Mouse (Mus musculus): ENCODE data around the gene Trpm6.

Gene Trpm6

DNA sequence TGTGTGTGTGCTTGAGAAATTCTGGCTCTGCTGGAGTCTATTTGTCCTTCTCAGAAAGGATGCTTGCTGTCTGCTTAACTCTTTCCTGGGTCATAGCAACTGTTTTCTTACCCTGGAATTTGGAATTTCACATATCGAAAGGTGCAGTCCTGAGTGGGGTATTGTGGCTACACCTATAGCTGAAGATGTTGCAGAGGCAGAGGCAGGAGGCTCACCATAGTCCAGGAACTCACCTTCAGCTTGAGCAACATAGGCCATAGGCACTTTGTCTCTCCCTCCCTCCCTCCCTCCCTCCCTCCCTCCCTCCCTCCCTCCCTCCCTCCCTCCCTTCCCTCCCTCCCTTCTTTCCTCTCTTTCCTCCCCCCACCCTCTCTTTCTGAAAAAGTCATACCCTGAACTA, 139.8 kb downstream of the Trpm6 start:
- DNase-seq: no peak

DNA sequence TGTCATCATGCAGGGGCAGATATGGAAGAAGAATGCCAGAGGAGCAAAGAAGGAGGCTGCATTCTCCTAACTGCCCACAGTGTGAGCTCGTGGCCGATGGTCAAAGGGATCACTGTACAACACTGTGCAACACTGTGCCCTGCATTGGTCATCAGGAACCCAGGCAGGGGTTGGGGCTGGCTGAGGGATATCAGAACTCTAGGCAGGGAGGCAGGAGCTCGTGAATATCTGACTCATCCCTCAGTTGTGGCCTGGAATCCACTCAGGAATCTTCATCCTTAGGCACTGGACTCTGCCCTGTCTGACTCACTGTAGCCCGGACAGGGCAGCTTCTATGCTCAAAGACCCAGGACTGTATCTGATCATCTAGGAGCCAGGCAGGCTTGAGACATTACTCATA, 140.4 kb downstream of the Trpm6 start:
- DNase-seq: no peak

DNA sequence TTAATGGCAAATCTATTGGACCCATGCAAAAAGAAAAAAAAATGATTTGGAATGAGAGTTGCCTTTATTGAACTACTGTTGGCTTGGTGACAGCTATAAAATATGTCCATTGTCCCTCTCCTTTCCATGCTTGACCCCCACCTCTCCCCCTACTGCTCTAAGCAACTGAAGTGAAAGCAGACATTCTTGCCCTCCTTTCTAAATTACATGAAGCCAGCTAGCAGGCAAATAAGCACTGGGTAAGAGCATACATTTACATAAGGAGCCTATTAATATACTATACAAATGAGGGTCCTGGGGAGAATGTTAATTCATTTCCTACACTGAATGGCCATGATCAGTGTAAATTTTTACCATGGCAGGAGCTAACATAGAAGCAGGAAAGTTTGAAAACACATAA, 148.5 kb downstream of the Trpm6 start:
- no peak for DNase-seq

DNA sequence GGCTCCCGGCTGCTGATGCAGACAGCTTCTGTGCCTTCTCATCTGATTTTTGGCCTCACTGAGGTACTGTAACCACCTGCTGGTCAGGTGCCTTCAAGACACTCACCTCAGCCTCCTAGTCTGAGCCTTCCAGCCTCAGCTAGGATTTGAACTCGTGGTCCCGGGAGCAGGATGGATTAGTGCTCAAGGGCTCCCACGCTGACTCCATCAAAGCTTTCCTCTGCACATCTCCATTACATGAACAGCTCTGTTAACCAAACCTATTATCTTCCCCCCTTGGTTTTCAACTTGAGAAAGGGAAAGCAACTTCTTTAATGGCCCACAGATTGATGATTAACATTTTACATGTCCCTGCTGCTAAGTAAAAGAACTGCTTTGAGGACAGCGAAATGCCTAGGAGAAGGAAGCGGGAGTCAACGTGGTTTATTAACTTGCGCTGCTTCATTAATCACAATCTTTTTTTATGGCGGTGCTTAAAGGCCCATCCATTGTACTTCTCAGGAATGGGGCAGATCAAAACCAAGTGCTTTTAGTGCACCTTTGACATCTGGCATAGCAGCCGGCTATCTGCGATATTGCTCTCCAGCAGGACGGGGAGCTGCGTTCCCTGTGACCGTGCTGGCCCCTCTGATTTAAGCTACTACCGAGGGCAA, 152.4 kb downstream of the Trpm6 start:
- no peak for DNase-seq

DNA sequence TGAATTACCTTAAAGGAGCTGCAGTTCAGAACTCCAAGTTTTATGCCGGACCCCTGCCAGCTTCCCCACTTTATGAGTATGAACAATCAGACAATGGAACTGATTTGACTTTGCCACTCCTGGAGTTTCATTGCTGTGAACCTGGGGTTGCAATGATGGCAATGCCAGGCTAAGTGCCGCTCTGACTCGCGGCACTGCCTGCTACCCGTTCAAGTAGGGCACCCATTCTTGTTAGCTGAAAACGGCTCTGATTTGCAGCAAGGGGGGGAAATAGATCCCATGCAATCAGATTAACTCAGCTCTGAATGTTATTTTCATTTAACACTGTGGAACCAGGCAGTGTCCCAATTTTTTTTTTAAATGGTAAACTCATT, 152.9 kb downstream of the Trpm6 start:
- DNase-seq: no peak

DNA sequence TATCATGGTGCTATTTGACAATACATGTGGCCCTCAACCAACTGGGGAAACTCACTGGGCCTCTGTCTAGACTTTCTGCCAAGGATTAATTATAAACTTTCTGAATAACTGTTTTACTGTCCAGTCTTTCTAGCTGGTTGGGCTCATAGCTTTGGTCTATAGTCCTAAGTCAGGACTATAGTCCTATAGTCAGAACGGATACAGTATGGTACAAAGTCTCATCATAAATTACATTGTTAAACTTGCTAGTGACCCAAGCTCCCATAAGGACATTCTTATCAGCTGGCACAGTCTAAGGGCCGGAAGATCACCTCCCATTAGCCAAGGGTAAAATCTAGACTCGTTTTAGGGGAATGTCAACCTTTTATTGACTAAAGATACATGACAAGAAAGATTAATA, 155.7 kb downstream of the Trpm6 start:
- no peak for DNase-seq

DNA sequence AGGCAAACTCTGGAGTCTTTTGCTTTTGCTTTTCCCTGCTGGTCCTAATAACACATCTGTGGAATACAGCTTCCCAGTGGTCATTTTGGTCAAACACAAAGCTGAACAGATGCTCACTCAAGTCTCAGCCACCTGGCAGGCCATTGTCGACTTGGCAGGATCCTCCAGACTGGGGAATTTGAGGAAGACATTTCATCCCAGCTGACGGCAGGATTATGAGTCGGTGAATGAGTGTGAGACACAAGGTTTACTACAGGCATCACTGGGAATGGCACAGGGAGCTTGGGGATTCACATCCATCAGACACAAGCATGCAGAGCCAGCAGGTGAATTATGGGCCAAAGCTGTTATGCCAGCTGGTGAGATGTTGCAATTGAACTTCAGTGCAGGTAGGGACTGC, 159.9 kb downstream of the Trpm6 start:
- DNase-seq: no peak

DNA sequence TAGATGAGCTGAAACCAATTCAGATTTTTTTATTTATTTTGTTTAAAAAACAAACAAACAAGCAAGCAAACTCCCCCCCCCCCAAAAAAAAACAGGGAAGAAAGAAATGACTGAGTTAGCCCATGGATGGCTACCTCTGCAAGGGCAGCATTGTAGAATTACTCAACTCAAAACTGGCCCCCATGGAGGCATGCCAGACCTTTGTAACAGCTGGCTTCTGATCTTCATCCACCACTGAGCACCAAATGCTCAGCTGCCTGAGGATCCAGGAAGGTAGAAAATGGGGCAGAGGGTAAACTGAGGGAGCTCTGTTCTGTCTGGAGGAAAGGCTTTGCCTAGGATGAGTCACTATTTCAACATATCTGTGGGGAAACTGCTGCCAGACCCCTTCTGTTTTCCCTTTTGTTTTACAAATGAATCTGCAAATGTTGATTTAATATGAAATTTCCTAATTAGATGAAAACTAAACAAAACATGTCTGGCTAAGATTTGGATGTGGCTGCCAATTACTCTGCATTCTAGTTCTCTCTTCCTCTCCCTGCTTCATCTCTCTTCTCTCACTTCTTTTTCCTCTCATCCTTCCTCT, 162.1 kb downstream of the Trpm6 start:
- no peak for DNase-seq

DNA sequence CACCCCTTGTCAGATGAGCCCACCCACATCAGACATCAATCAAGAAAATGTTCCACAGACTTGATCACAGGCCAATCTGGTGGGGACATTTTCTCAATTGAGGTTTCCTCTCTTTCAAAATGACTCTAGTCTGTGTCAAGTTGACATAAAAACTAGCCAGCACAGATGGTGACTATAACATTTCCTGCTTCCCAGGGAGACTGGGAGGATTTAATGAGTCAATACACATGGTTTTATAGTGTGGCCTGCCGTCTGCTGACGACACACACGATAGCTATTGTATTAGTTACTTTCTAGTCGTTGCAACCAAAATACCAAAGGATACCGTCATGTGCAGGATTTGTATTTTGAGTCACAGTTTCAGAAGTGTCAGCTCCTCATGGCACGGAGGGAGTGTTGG, 191.6 kb downstream of the Trpm6 start:
- DNase-seq: no peak

Data from spleen, adult 18-20 months (tissue).